Mouse (Mus musculus): Measurements from ENCODE around the gene Mymx.
"Not testable (repeated sequence)": the region's sequence is repeated elsewhere in the genome, so short reads cannot be mapped to it uniquely, and the experiment has no call there.

Mymx gene

GRCm38 (mm10) chr17:45601877-45602304 lies at the start of gene Mymx:
Gene Mymx, minus strand, starts transcription at chr17:45602102.
- no peak for DNase-seq

- no peak for DNase-seq
These were observed 42.3 kb upstream of the Mymx start for GRCm38 (mm10) chr17:45644185-45644584.

GRCm38 (mm10) chr17:45642701-45643100 lies 40.8 kb upstream of the Mymx start:
- DNase-seq, result peak; percentile 62

- no peak for DNase-seq
These were observed 40.1 kb upstream of the Mymx start for GRCm38 (mm10) chr17:45641981-45642380.

- DNase-seq, result no peak
These were observed 36.8 kb upstream of the Mymx start for GRCm38 (mm10) chr17:45638596-45639295.

- DNase-seq, result no peak
These were observed 32.1 kb upstream of the Mymx start for GRCm38 (mm10) chr17:45634033-45634432.

- DNase-seq, result no peak
These were observed 30.0 kb upstream of the Mymx start for GRCm38 (mm10) chr17:45631940-45632339.

- no peak for DNase-seq
These were observed 29.1 kb upstream of the Mymx start for GRCm38 (mm10) chr17:45630992-45631391.

- peak; percentile 77 for DNase-seq
These were observed 28.2 kb upstream of the Mymx start for GRCm38 (mm10) chr17:45629861-45630694.

GRCm38 (mm10) chr17:45628885-45629855 lies 27.3 kb upstream of the Mymx start:
- DNase-seq, result no peak

- DNase-seq, result no peak
These were observed 26.3 kb upstream of the Mymx start for GRCm38 (mm10) chr17:45628160-45628559.

- DNase-seq, result peak; percentile 74
These were observed 24.8 kb upstream of the Mymx start for GRCm38 (mm10) chr17:45626577-45627134.

GRCm38 (mm10) chr17:45623425-45623824 lies 21.5 kb upstream of the Mymx start:
- DNase-seq, result not testable (repeated sequence)

GRCm38 (mm10) chr17:45619386-45620256 lies 17.7 kb upstream of the Mymx start:
- no peak for DNase-seq

- DNase-seq, result no peak
These were observed 17.1 kb upstream of the Mymx start for GRCm38 (mm10) chr17:45618941-45619385.

GRCm38 (mm10) chr17:45617655-45618054 lies 15.8 kb upstream of the Mymx start:
- DNase-seq, result no peak

- DNase-seq, result no peak
These were observed 14.8 kb upstream of the Mymx start for GRCm38 (mm10) chr17:45616679-45617078.

GRCm38 (mm10) chr17:45616046-45616650 lies 14.2 kb upstream of the Mymx start:
- DNase-seq, result no peak

- DNase-seq, result no peak
These were observed 11.0 kb upstream of the Mymx start for GRCm38 (mm10) chr17:45612921-45613320.

GRCm38 (mm10) chr17:45612008-45612407 lies 10.1 kb upstream of the Mymx start:
- no peak for DNase-seq
